Comparison of ENCODE assay signal across 8 mouse cellular contexts in genomic region chr1:43933488-43934415, GRCm38 (mm10). TPM values are rescaled to one million over a fixed set of nuclear protein-coding genes. Genes with fewer than 3 reads are reported as not detected.
A peak's percentile ranks its signal among the peaks of the same experiment; 100 is the strongest.
DNase-seq lines count a peak whose midpoint lies in the region; ATAC-seq and TF ChIP-seq lines count a peak whose summit lies in the region.

Gene Tpp2 (plus strand): TSS chr1:43933647.

- peak; percentile 75; the same call in 1 of the 2 replicates for TF ChIP-seq POLR2A in brain, embryonic 14.5 days (IDR thresholded peaks at IDR 0.05; ENCODE audit: borderline replicate concordance, extremely low read depth, insufficient read depth, insufficient read length, poor library complexity, severe bottlenecking)
- TF ChIP-seq POLR2A in liver, adult 2 months (IDR thresholded peaks at IDR 0.05; ENCODE audit: extremely low read depth, insufficient read depth, low read length), result peak; percentile 67
- peak; percentile 79 for TF ChIP-seq POLR2A in myocyte (IDR thresholded peaks at IDR 0.05; ENCODE audit: insufficient read length, low read depth)

- peak; percentile 100 for ATAC-seq in heart, embryonic 11.5 days (replicated peaks; ENCODE audit: insufficient number of reproducible peaks, low FRiP score, low TSS enrichment)
- ATAC-seq in kidney, embryonic 16.5 days (ENCODE audit: low FRiP score, low TSS enrichment), result peak; percentile 100

- WGBS in heart, embryonic 11.5 days (ENCODE audit: insufficient replicate concordance), result under 1% methylated on average over 81 of the region's 81 CpGs
- WGBS in kidney, embryonic 16.5 days, result under 1% methylated on average over 79 of the region's 81 CpGs
- WGBS in liver, adult 2 months, result under 1% methylated on average over 81 of the region's 81 CpGs

- H3K9ac ChIP-seq in heart, embryonic 11.5 days (ENCODE audit: low read depth, low read length), result peak within 1 kb of the TSS; percentile 99
- H3K9ac ChIP-seq in kidney, embryonic 16.5 days (replicated peaks; ENCODE audit: low read length), result peak within 1 kb of the TSS; percentile 99
- H3K9ac ChIP-seq in liver, adult 2 months (ENCODE audit: low read depth, low read length), result peak within 1 kb of the TSS; percentile 87

- TF ChIP-seq CTCF in C2C12 (IDR thresholded peaks at IDR 0.05; ENCODE audit: control insufficient read depth, insufficient read depth, insufficient read length), result no peak
- no peak for TF ChIP-seq CTCF in brain, embryonic 14.5 days (IDR thresholded peaks at IDR 0.05; ENCODE audit: borderline replicate concordance, extremely low read depth, insufficient read depth, insufficient read length)
- TF ChIP-seq CTCF in liver, adult 2 months (IDR thresholded peaks at IDR 0.05; ENCODE audit: low read depth, low read length), result no peak

- H3K9me3 ChIP-seq in erythroblast, embryonic 14.5 days (ENCODE audit: control insufficient read depth, low read length), result no peaks in the 10 kb centered on the region
- no peaks in the 10 kb centered on the region for H3K9me3 ChIP-seq in heart, embryonic 11.5 days (replicated peaks; ENCODE audit: control insufficient read depth, low read length)
- no peaks in the 10 kb centered on the region for H3K9me3 ChIP-seq in kidney, embryonic 16.5 days (ENCODE audit: low read length)

- H3K79me3 ChIP-seq in C2C12 (ENCODE audit: low read depth), result peaks cover 48% of the 10 kb centered on the region

- no peaks in the 10 kb centered on the region for H3K27me3 ChIP-seq in C2C12 (ENCODE audit: control insufficient read depth, insufficient read depth, insufficient read length)
- H3K27me3 ChIP-seq in erythroblast, embryonic 14.5 days (ENCODE audit: control insufficient read depth), result no peaks in the 10 kb centered on the region
- H3K27me3 ChIP-seq in heart, embryonic 11.5 days (ENCODE audit: control insufficient read depth, insufficient read depth, low read length), result no peaks in the 10 kb centered on the region
- H3K27me3 ChIP-seq in kidney, embryonic 16.5 days (ENCODE audit: insufficient read depth, low read length), result no peaks in the 10 kb centered on the region
- H3K27me3 ChIP-seq in liver, adult 2 months (ENCODE audit: control insufficient read depth, insufficient read depth, low read length), result no peaks in the 10 kb centered on the region
- H3K27me3 ChIP-seq in myocyte (ENCODE audit: control insufficient read depth, insufficient read depth, insufficient read length), result no peaks in the 10 kb centered on the region
- no peaks in the 10 kb centered on the region for H3K27me3 ChIP-seq in splenic B cell, adult 2 months (ENCODE audit: control insufficient read depth, insufficient read depth, low read length, poor library complexity, severe bottlenecking)

- H3K27ac ChIP-seq in heart, embryonic 11.5 days (ENCODE audit: low read depth, low read length), result peak within 1 kb of the TSS; percentile 94
- H3K27ac ChIP-seq in kidney, embryonic 16.5 days (ENCODE audit: low read length), result peak within 1 kb of the TSS; percentile 99
- peak within 1 kb of the TSS; percentile 85 for H3K27ac ChIP-seq in liver, adult 2 months (replicated peaks; ENCODE audit: insufficient read depth, low read depth, low read length)

- peaks cover 50% of the 10 kb centered on the region for H3K79me2 ChIP-seq in C2C12 (ENCODE audit: control insufficient read depth, insufficient read depth)
- peaks cover 5% of the 10 kb centered on the region; the same call in 1 of the 2 replicates for H3K79me2 ChIP-seq in liver, adult 2 months (ENCODE audit: control insufficient read depth, insufficient read depth, low read length)
- H3K79me2 ChIP-seq in myocyte (ENCODE audit: control insufficient read depth, insufficient read depth), result peaks cover 49% of the 10 kb centered on the region

- peak within 1 kb of the TSS; percentile 92 for H3K4me3 ChIP-seq in C2C12 (ENCODE audit: insufficient read depth, poor library complexity, severe bottlenecking)
- H3K4me3 ChIP-seq in erythroblast, embryonic 14.5 days (replicated peaks), result peak within 1 kb of the TSS; percentile 99
- peak within 1 kb of the TSS; percentile 100 for H3K4me3 ChIP-seq in heart, embryonic 11.5 days (ENCODE audit: low read depth, low read length)
- H3K4me3 ChIP-seq in kidney, embryonic 16.5 days (ENCODE audit: low read length), result peak within 1 kb of the TSS; percentile 100
- H3K4me3 ChIP-seq in liver, adult 2 months (ENCODE audit: insufficient read depth, low read depth, low read length), result peak within 1 kb of the TSS; percentile 62
- H3K4me3 ChIP-seq in myocyte, result peak within 1 kb of the TSS; percentile 87

- peaks cover 23% of the 10 kb centered on the region for H3K4me1 ChIP-seq in erythroblast, embryonic 14.5 days (ENCODE audit: control insufficient read depth)
- peaks cover 5% of the 10 kb centered on the region for H3K4me1 ChIP-seq in heart, embryonic 11.5 days (ENCODE audit: control insufficient read depth, insufficient read depth, low read length)
- H3K4me1 ChIP-seq in kidney, embryonic 16.5 days (ENCODE audit: insufficient read depth, low read length), result peaks cover 16% of the 10 kb centered on the region
- H3K4me1 ChIP-seq in liver, adult 2 months (ENCODE audit: control insufficient read depth, insufficient read depth, low read length), result peaks cover 7% of the 10 kb centered on the region

- peak within 1 kb of the TSS; percentile 77 for H3K4me2 ChIP-seq in heart, embryonic 11.5 days
- peak within 1 kb of the TSS; percentile 56 for H3K4me2 ChIP-seq in kidney, embryonic 16.5 days (replicated peaks; ENCODE audit: low read depth, low read length)
- H3K4me2 ChIP-seq in myocyte (ENCODE audit: low read depth), result peak within 1 kb of the TSS; percentile 99

- H3ac ChIP-seq in C2C12 (ENCODE audit: control insufficient read depth, insufficient read length, low read depth) (peak within 1 kb of the TSS; percentile 90), myocyte (ENCODE audit: control insufficient read depth, insufficient read length) (peak within 1 kb of the TSS; percentile 55)

- H3K36me3 ChIP-seq in C2C12 (ENCODE audit: control insufficient read depth, insufficient read depth) (peaks cover 18% of the 10 kb centered on the region), myocyte (ENCODE audit: control insufficient read depth, insufficient read depth) (no peaks in the 10 kb centered on the region)
- peaks cover 3% of the 10 kb centered on the region for H3K36me3 ChIP-seq in erythroblast, embryonic 14.5 days (ENCODE audit: control insufficient read depth)
- no peaks in the 10 kb centered on the region for H3K36me3 ChIP-seq in heart, embryonic 11.5 days (ENCODE audit: control insufficient read depth, insufficient read depth, low read length)
- no peaks in the 10 kb centered on the region for H3K36me3 ChIP-seq in kidney, embryonic 16.5 days (ENCODE audit: insufficient read depth, low read length)
- H3K36me3 ChIP-seq in liver, adult 2 months (ENCODE audit: control insufficient read depth, insufficient read depth, low read length), result no peaks in the 10 kb centered on the region
- H3K36me3 ChIP-seq in splenic B cell, adult 2 months (ENCODE audit: control insufficient read depth, insufficient read depth, low read length, poor library complexity, severe bottlenecking), result no peaks in the 10 kb centered on the region

- peak; percentile 100 for DNase-seq in brain, embryonic 14.5 days (ENCODE audit: low read depth)
- DNase-seq in liver, adult 2 months (ENCODE audit: extremely low read depth, low read depth, low spot score), result peak; percentile 96
- DNase-seq in splenic B cell, adult 2 months (ENCODE audit: low read depth, low spot score), result peak; percentile 97

TF ChIP-seq in C2C12, 6 proteins besides CTCF, POLR2A, EP300 and RAD21:
- TF ChIP-seq MYOG (IDR thresholded peaks at IDR 0.05; ENCODE audit: control insufficient read depth, extremely low read depth, insufficient read length) (no peak), USF1 (IDR thresholded peaks at IDR 0.05; ENCODE audit: low read depth) (peak; percentile 80), CEBPB (IDR thresholded peaks at IDR 0.05; ENCODE audit: low read depth) (no peak), FOSL1 (IDR thresholded peaks at IDR 0.05; ENCODE audit: insufficient read depth, low read length, poor library complexity, severe bottlenecking) (no peak), MYOD1 (IDR thresholded peaks at IDR 0.05; ENCODE audit: control insufficient read depth, insufficient read length, low read depth) (no peak), MAX (IDR thresholded peaks at IDR 0.05) (peak; percentile 73)

TF ChIP-seq in myocyte, 11 proteins besides CTCF, POLR2A, EP300 and RAD21:
- TF ChIP-seq MYOD1 (IDR thresholded peaks at IDR 0.05; ENCODE audit: control insufficient read depth in 1 of 3, insufficient read length in 2 of 3, low read depth in 2 of 3) (peak in 1 of 3 experiments; percentile 34), TCF12 (IDR thresholded peaks at IDR 0.05; ENCODE audit: insufficient read depth, poor library complexity, severe bottlenecking) (no peak), E2F4 (IDR thresholded peaks at IDR 0.05; ENCODE audit: insufficient read depth) (no peak), SRF (IDR thresholded peaks at IDR 0.05; ENCODE audit: control insufficient read depth, insufficient read length, low read depth) (peak; percentile 86), USF1 (IDR thresholded peaks at IDR 0.05; ENCODE audit: low read depth) (peak; percentile 81), CEBPB (IDR thresholded peaks at IDR 0.05; ENCODE audit: insufficient read depth, poor library complexity, severe bottlenecking) (no peak), MAX (IDR thresholded peaks at IDR 0.05; ENCODE audit: low read depth) (peak; percentile 46), TCF3 (IDR thresholded peaks at IDR 0.05; ENCODE audit: insufficient read length, low read depth) (no peak), POLR2AphosphoS2 (IDR thresholded peaks at IDR 0.05; ENCODE audit: insufficient read length, low read depth) (peak; percentile 87), MYOG (IDR thresholded peaks at IDR 0.05; ENCODE audit: control insufficient read depth in 1 of 3, insufficient read depth in 1 of 3, insufficient read length in 2 of 3, low read depth in 2 of 3) (peak in 1 of 3 experiments; percentile 43), REST (IDR thresholded peaks at IDR 0.05; ENCODE audit: insufficient read depth, insufficient read length) (no peak)

RNA-seq across cellular contexts. Expression of gene Tpp2, which starts in this region (rescaled TPM):
- polyA plus RNA-seq in C2C12 (2012; fragmentation: generic; extraction: Trizol), result 15.8 TPM
- polyA plus RNA-seq in brain, embryonic 14.5 days (2012; rRNA removed), result 23.4 and 31.9 TPM in 2 replicates
- 0.13 and 0.33 TPM in 2 replicates for polyA plus RNA-seq in erythroblast, embryonic 14.5 days (2012)
- polyA plus RNA-seq in heart, embryonic 11.5 days (2014; fragmentation: Nextera tagmentation; extraction: Ambion mirVana), result 54.1 and 57.0 TPM in 2 replicates
- polyA plus RNA-seq in kidney, embryonic 16.5 days (2015; fragmentation: Nextera tagmentation; extraction: Ambion mirVana), result 63.7 and 71.3 TPM in 2 replicates
- 39.6 and 41.0 TPM in 2 replicates for total RNA-seq in liver, adult 2 months (2014; rRNA removed)
- polyA plus RNA-seq in liver, adult 2 months (2012; rRNA removed), result 3.5 and 4.1 TPM in 2 replicates
- 17.2 TPM for polyA plus RNA-seq in myocyte (2012; fragmentation: generic; extraction: Trizol)

Comparison
In these comparisons a context has a peak if more than half of its experiments do, and no peak if none do; other contexts are left out.
1. Peak in every context shown above with its lines: DNase-seq, ATAC-seq, H3K4me3 ChIP-seq and H3K27ac ChIP-seq.